Mouse (Mus musculus) B cell, adult 67 days (primary cell): ENCODE measurements around the gene Itgae. TPM values are rescaled to one million over a fixed set of nuclear protein-coding genes. Genes with fewer than 3 reads are reported as not detected.

ENCODE experiments used
- total RNA-seq, 2 experiments: library from RNA; stranded (reverse); gene quantifications; 4 replicates each; pipeline ENCODE4 v1.2.4; 2023

Gene Itgae
- under 1 TPM; 0.15 to 0.32 TPM for total RNA-seq

DNA sequence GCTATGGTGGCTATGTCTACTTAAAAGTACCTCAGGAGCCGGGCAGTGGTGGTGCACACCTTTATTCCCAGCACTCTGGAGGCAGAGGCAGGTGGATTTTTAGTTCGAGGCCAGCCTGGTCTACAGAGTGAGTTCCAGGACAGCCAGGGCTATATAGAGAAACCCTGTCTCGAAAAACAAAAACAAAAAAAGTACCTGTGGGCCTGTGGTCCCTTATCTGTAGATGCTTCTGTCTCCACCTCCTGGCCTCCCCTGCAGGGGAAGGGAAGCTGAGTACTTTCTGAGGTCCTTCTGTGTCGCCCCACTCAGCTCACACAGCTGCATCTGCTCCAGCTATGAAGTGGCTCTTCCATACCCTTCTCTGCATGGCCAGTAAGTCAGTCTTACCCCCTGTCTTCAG is at the start of gene Itgae:
Itgae (plus strand) TSS at position 301 of the 400 bp plus-strand sequence.

DNA sequence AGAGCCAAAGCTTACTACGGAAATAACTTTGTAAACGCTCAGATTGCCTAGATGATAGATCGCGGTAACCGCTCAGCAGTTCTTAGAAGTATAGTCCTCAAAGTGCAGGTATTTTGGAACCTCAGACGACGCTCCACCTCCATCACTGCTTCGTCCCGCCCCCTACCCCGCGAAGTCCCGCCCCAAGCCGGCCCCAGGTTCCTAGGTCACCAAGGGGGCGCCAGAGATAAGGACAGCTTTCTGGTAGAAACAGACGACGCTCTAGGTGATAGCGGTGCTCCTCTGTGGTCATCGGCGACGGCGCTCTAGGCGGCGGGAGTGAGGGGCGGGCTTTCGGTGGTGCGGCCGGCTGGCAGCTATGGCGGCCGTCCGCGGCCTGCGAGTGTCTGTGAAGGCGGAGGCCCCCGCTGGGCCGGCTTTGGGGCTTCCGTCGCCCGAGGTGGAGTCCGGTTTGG is 42.8 kb upstream of the Itgae start, which contains the start of gene Ncbp3:
Ncbp3 (plus strand) TSS at position 242 of the 455 bp plus-strand sequence.

DNA sequence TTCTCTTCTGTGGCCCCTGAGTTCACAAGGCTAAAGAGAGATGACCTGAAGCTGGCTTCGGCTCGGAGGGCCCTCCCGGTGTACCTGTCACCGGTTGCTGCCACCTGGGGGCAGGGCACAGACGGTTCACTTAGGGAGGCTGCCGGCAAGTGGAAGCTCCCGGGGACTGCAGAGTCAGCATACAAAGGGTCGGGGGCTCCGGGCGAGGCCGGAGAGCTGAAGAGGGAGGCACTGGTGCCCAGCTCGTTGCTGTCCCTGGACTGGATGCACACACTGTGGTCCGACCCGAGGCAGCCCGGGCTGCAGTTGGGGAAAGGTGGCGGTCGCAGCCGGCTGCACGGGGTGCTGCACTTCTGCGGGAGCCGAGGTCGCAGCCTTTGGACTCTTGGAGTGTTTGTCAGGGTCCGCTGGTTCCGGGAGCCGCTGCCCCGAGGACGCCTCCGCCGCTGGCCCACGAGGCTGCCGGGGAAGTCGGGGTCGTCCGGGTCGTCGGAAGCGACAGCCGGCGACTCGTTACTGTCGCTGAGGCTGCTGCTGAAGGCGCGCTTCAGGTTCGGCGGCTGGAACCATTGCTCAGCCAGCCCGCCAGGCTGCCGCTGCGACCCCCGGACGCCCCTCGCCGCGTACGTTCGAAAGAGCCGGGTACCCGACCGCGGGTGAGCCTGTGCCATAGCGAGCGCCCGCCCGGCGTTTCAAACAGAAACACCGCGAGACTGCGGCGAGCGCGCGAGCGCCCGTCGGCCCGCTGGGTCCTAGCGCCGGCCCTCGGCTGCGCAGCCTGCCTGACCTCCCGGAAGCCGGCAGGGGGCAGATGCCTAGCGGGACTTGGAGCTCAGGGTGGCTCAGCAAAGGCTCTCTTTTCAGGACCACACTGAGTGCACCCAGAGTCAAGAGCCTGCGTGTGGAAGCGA is 47.5 kb downstream of the Itgae start, which contains the start of gene Haspin:
Haspin (minus strand) TSS at position 704 of the 911 bp plus-strand sequence.

GRCm38 (mm10) chr11:73159957-73160810 is 69.8 kb downstream of the Itgae start, which contains the start of gene P2rx5:
TSS of gene P2rx5 (plus strand) at chr11:73160421.

GRCm38 (mm10) chr11:73176608-73177508 is 86.5 kb downstream of the Itgae start, which contains the start of the genes Emc6 and Tax1bp3:
TSS of gene Emc6 (minus strand) at chr11:73177037.
TSS of gene Tax1bp3 (plus strand) at chr11:73177083.

Other genes starting within 250 kb of the Itgae start
- gene Atp2a3, start 129.4 kb upstream of the Itgae start, total RNA-seq: 100 to 1,000 TPM; 568 to 586 TPM
- 1 to 10 TPM; 2.7 to 3.0 TPM for gene P2rx1, start 91.5 kb upstream of the Itgae start, total RNA-seq
- gene Camkk1, start 71.6 kb upstream of the Itgae start, total RNA-seq: 1 to 10 TPM; 2.7 to 3.0 TPM
- 10 to 100 TPM; 21.1 to 22.5 TPM for gene Ncbp3, start 42.8 kb upstream of the Itgae start, total RNA-seq
- gene Haspin, start 47.7 kb downstream of the Itgae start, total RNA-seq: 1 to 10 TPM; 3.4 to 4.6 TPM
- gene P2rx5, start 69.8 kb downstream of the Itgae start, total RNA-seq: not detected
- 10 to 100 TPM; 42.3 to 46.3 TPM for gene Emc6, start 86.5 kb downstream of the Itgae start, total RNA-seq
- 1 to 10 TPM; 6.8 to 7.4 TPM for gene Tax1bp3, start 86.5 kb downstream of the Itgae start, total RNA-seq
- 10 to 100 TPM; 22.2 to 25.9 TPM for gene Ctns, start 108.5 kb downstream of the Itgae start, total RNA-seq
- gene Shpk, start 108.9 kb downstream of the Itgae start, total RNA-seq: 1 to 10 TPM; 2.9 to 3.6 TPM
- under 1 TPM in 1 of 2 experiments, not detected in 1; 0.21 TPM for gene Trpv1, start 143.7 kb downstream of the Itgae start, total RNA-seq
- gene Trpv3, start 176.8 kb downstream of the Itgae start, total RNA-seq: not detected
- not detected for gene Aspa, start 239.0 kb downstream of the Itgae start, total RNA-seq
- gene Gm49340, start 239.2 kb downstream of the Itgae start, total RNA-seq: not detected
- not detected for gene Spata22, start 239.2 kb downstream of the Itgae start, total RNA-seq